Mouse (Mus musculus) stomach, embryonic 15.5 days (tissue): ENCODE measurements at regions not wholly inside any gene's neighbourhood (a gene's known extent, or its start where the extent isn't known, plus 50 kb on each side); places are given as distances from the start of the nearest gene placed in this dataset.
"Not testable (repeated sequence)": the region's sequence is repeated elsewhere in the genome, so short reads cannot be mapped to it uniquely, and the experiment has no call there.

Experiments
- ATAC-seq: fragments of 200-750 bp; cut with Nextera tagmentation; 2 replicates; pipeline ENCODE4 v1.8.0; 2017; ENCODE audit warnings: low read depth, moderate number of reproducible peaks, moderate TSS enrichment; ENCODE audit not compliant: insufficient read depth, low FRiP score
- H3K27ac ChIP-seq: fragments of 300-500 bp; sonication (generic); 2 replicates; pipeline ENCODE4 v1.5.1; 2015; ENCODE audit warnings: mild to moderate bottlenecking, inconsistent platforms
- H3K27me3 ChIP-seq: fragments of 300-500 bp; sonication (generic); replicated peaks from 2 replicates; pipeline ENCODE4 v1.6.1; 2015; ENCODE audit warnings: inconsistent platforms
- H3K36me3 ChIP-seq: fragments of 300-500 bp; sonication (generic); 2 replicates; pipeline ENCODE4 v1.6.1; 2015; ENCODE audit warnings: inconsistent platforms
- H3K4me1 ChIP-seq: fragments of 300-500 bp; sonication (generic); 2 replicates; pipeline ENCODE4 v1.6.1; 2015; ENCODE audit warnings: inconsistent platforms
- H3K4me2 ChIP-seq: fragments of 300-500 bp; sonication (generic); 2 replicates; pipeline ENCODE4 v1.6.1; 2015; ENCODE audit warnings: mild to moderate bottlenecking, inconsistent platforms
- H3K4me3 ChIP-seq: fragments of 300-500 bp; sonication (generic); replicated peaks from 2 replicates; pipeline ENCODE4 v1.5.1; 2015; ENCODE audit warnings: inconsistent platforms
- H3K9ac ChIP-seq: fragments of 300-500 bp; sonication (generic); 2 replicates; pipeline ENCODE4 v1.6.1; 2015; ENCODE audit warnings: inconsistent platforms
- H3K9me3 ChIP-seq: fragments of 300-500 bp; sonication (generic); 2 replicates; pipeline ENCODE4 v1.6.1; 2016; ENCODE audit warnings: inconsistent platforms
- WGBS: fragments of 180-500 bp; shearing (Covaris S2); methylation state at CpG from one replicate; pipeline ENCODE4 v1.1.7; 2015; 5-methylcytosine and 5-hydroxymethylcytosine counted together

- H3K36me3 ChIP-seq, H3K9ac ChIP-seq, H3K27me3 ChIP-seq, H3K9me3 ChIP-seq, H3K4me2 ChIP-seq, H3K4me1 ChIP-seq, H3K27ac ChIP-seq, ATAC-seq, H3K4me3 ChIP-seq: not testable (repeated sequence)
- 80% methylated on average over 10 of the region's 10 CpGs for WGBS
Measured at GRCm38 (mm10) chr14:53427636-53428035, 826.3 kb downstream of the Dad1 start.

- H3K27me3 ChIP-seq, H3K9me3 ChIP-seq, H3K4me1 ChIP-seq, H3K4me2 ChIP-seq, H3K27ac ChIP-seq, H3K4me3 ChIP-seq, H3K36me3 ChIP-seq, ATAC-seq, H3K9ac ChIP-seq: not testable (repeated sequence)
- WGBS, result 86% methylated on average over 2 of the region's 2 CpGs
Measured at GRCm38 (mm10) chr14:53416955-53417354, 836.9 kb downstream of the Dad1 start.

DNA sequence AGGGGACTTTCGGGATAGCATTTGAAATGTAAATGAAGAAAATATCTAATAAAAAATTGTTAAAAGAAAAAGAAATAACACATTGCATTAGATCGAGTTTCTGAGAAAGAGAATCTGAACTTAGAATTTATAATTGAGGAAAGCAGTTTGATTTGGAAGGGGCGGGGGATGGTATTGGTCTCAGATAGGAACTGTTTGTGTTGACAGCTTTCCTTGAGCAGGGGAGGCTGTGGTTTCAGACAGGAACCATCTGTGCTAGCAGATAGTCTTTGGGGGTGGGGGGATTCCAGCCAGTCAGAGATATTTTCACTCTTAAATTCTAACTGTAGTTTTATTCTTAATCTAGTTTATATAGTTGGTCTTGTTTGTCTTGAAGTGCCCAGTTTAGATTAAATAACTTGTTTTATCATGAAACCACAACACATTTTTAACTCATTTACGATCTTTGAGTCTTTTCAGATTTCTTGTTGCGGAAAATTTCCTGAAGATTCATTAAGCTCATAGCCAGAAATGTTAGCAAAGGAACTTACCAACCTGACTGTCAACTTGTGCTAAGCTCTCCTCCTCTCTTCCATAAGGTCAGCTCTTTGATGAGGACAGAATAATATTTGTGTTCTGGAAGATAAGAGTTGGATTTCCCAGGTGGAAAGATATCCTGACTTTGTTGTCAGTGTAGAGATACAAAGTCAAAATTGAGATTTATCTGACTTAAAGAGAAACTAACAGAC lies 846.2 kb downstream of the Dad1 start:
- H3K4me2 ChIP-seq, H3K4me1 ChIP-seq, H3K9ac ChIP-seq, H3K4me3 ChIP-seq, H3K27me3 ChIP-seq, H3K27ac ChIP-seq, H3K9me3 ChIP-seq, ATAC-seq, H3K36me3 ChIP-seq: not testable (repeated sequence)
- WGBS, result 55% methylated on average over 3 of the region's 5 CpGs

- not testable (repeated sequence) for H3K9ac ChIP-seq, H3K9me3 ChIP-seq, H3K27me3 ChIP-seq, H3K27ac ChIP-seq, H3K36me3 ChIP-seq, ATAC-seq, H3K4me1 ChIP-seq, H3K4me2 ChIP-seq, H3K4me3 ChIP-seq
- no CpG with 5 or more reads among the region's 1 CpGs for WGBS
Measured at GRCm38 (mm10) chr14:53390307-53390706, 863.6 kb downstream of the Dad1 start.

- not testable (repeated sequence) for H3K36me3 ChIP-seq, H3K4me3 ChIP-seq, H3K9ac ChIP-seq, ATAC-seq, H3K27ac ChIP-seq, H3K27me3 ChIP-seq, H3K4me2 ChIP-seq, H3K4me1 ChIP-seq, H3K9me3 ChIP-seq
- 72% methylated on average over 5 of the region's 6 CpGs for WGBS
Measured at GRCm38 (mm10) chr14:53374591-53374990, 879.0 kb upstream of the Olfr1507 start.

- not testable (repeated sequence) for ATAC-seq, H3K27ac ChIP-seq, H3K9me3 ChIP-seq, H3K4me3 ChIP-seq, H3K4me2 ChIP-seq, H3K9ac ChIP-seq, H3K4me1 ChIP-seq, H3K36me3 ChIP-seq, H3K27me3 ChIP-seq
- 73% methylated on average over 1 of the region's 2 CpGs for WGBS
Measured at GRCm38 (mm10) chr14:53373777-53374468, 878.4 kb upstream of the Olfr1507 start.

DNA sequence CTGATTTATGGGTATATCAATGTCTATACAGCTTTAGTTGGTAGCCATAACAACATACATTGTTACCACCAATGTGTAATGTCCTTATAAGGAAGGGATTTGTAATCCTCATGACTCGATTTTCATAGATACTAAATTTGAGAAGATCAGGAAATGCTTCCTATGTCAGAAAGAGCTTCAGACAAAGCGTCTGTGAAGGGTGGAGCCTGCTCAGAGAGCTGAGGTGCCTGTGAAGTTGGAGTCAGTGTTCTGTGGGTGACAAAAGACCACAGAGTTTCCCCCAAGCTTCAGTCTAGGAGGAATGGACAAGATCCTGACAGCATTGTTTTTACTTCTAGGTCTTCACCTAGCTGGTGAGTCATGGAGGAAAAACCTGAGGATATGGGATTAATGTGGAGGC lies 874.2 kb upstream of the Olfr1507 start:
- no peaks in the 10 kb centered on the region for H3K9me3 ChIP-seq
- no peaks in the 10 kb centered on the region for H3K36me3 ChIP-seq
- no peak overlapping the region for H3K4me2 ChIP-seq
- no peak overlapping the region for H3K27ac ChIP-seq
- H3K9ac ChIP-seq, result no peak overlapping the region
- H3K27me3 ChIP-seq, result no peaks in the 10 kb centered on the region
- no peaks in the 10 kb centered on the region for H3K4me1 ChIP-seq
- H3K4me3 ChIP-seq, result no peak overlapping the region
- no peak for ATAC-seq
- WGBS, result 50% methylated on average over 2 of the region's 2 CpGs

DNA sequence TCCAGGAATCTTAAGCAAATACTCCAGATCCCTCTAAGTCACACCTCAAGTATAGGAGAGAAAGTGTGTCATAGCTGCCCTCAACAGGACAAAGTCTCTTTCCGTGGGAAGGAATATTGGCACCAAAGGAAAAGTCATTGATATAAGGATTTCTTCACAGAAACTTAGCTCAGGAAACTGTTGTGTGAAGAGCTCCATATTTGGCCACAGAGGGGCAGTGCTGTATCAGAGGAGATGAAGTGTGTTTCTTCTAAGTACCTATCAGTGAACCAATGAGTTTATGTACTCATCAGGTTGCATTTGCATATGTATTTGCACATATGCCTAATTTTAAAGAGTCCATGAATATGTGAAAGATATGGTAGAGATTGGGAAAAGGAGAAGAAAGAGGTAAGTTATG lies 871.9 kb upstream of the Olfr1507 start:
- not testable (repeated sequence) for H3K27me3 ChIP-seq, H3K4me3 ChIP-seq, H3K9me3 ChIP-seq, H3K4me2 ChIP-seq, H3K27ac ChIP-seq, H3K36me3 ChIP-seq, H3K9ac ChIP-seq, ATAC-seq, H3K4me1 ChIP-seq
- 60% methylated on average over 1 of the region's 1 CpGs for WGBS

- 69% methylated on average over 5 of the region's 5 CpGs for WGBS
- not testable (repeated sequence) for H3K4me1 ChIP-seq, H3K27ac ChIP-seq, ATAC-seq, H3K4me3 ChIP-seq, H3K9ac ChIP-seq, H3K4me2 ChIP-seq, H3K9me3 ChIP-seq, H3K36me3 ChIP-seq, H3K27me3 ChIP-seq
Measured at GRCm38 (mm10) chr14:53363995-53364394, 868.4 kb upstream of the Olfr1507 start.

- H3K9me3 ChIP-seq, H3K9ac ChIP-seq, H3K4me1 ChIP-seq, H3K36me3 ChIP-seq, H3K27ac ChIP-seq, H3K4me2 ChIP-seq, H3K27me3 ChIP-seq, ATAC-seq, H3K4me3 ChIP-seq: not testable (repeated sequence)
- 69% methylated on average over 2 of the region's 2 CpGs for WGBS
Measured at GRCm38 (mm10) chr14:53362054-53362453, 866.5 kb upstream of the Olfr1507 start.

- H3K9ac ChIP-seq, H3K4me3 ChIP-seq, H3K4me2 ChIP-seq, H3K27ac ChIP-seq, H3K27me3 ChIP-seq, H3K9me3 ChIP-seq, H3K36me3 ChIP-seq, ATAC-seq, H3K4me1 ChIP-seq: not testable (repeated sequence)
- WGBS, result 94% methylated on average over 2 of the region's 2 CpGs
Measured at GRCm38 (mm10) chr14:53357498-53357897, 861.9 kb upstream of the Olfr1507 start.

- no CpG with 5 or more reads among the region's 1 CpGs for whole genome bisulfite sequencing
- not testable (repeated sequence) for H3K4me2 ChIP-seq, H3K27me3 ChIP-seq, H3K9me3 ChIP-seq, H3K27ac ChIP-seq, H3K4me1 ChIP-seq, H3K4me3 ChIP-seq, H3K36me3 ChIP-seq, H3K9ac ChIP-seq, ATAC-seq
Measured at GRCm38 (mm10) chr14:53356783-53357182, 861.2 kb upstream of the Olfr1507 start.

DNA sequence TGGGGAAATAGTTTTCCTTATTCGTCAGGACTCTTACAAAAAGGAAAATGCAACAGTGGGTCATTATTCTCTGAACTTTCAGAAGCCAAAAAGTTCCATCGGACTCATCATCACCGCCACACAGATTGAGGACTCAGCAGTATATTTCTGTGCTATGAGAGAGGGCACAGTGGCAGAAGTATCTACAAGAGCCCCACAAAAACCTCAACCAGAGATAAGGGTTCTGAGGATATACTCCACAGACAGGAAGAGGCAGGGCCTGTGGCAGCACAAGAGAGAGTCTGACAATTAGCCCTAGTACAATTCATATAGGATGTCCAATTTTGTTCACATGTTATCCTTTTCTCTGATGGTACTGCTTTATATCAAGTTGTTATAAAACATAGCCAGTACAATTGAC lies 855.9 kb upstream of the Olfr1507 start:
- not testable (repeated sequence) for H3K9ac ChIP-seq, H3K4me3 ChIP-seq, ATAC-seq, H3K9me3 ChIP-seq, H3K27ac ChIP-seq, H3K36me3 ChIP-seq, H3K4me2 ChIP-seq, H3K27me3 ChIP-seq, H3K4me1 ChIP-seq
- WGBS, result 65% methylated on average over 3 of the region's 3 CpGs
